Mouse (Mus musculus) forebrain, embryonic 11.5 days (tissue): ENCODE measurements around the gene Fgr. TPM values are rescaled to one million over a fixed set of nuclear protein-coding genes. Genes with fewer than 3 reads are reported as not detected.
A peak's percentile ranks its signal among the peaks of the same experiment; 100 is the strongest.

ENCODE experiments used
- ATAC-seq: fragments of 200-750 bp; cut with Nextera tagmentation; replicated peaks from 2 replicates; pipeline ENCODE4 v1.8.0; 2017; ENCODE audit warnings: moderate TSS enrichment; ENCODE audit not compliant: low FRiP score
- DNase-seq: peaks from one replicate; pipeline ENCODE4 v3.0.0-alpha.2; 2017; ENCODE audit warnings: low spot score
- H3K27ac ChIP-seq: fragments of 300-500 bp; sonication (generic); 2 replicates; pipeline ENCODE4 v1.5.1; 2014; ENCODE audit warnings: low read depth, low read length
- H3K27me3 ChIP-seq: fragments of 300-500 bp; sonication (generic); 2 replicates; pipeline ENCODE4 v1.6.1; 2014; ENCODE audit warnings: mild to moderate bottlenecking, low read length, mixed read lengths; ENCODE audit not compliant: control insufficient read depth, insufficient read depth
- H3K36me3 ChIP-seq: fragments of 300-500 bp; sonication (generic); 2 replicates; pipeline ENCODE4 v1.6.1; 2014; ENCODE audit warnings: mild to moderate bottlenecking, low read length, moderate library complexity, mixed read lengths; ENCODE audit not compliant: control insufficient read depth, insufficient read depth
- H3K4me1 ChIP-seq: fragments of 300-500 bp; sonication (generic); replicated peaks from 2 replicates; pipeline ENCODE4 v1.6.1; 2014; ENCODE audit warnings: low read length, mixed read lengths; ENCODE audit not compliant: control insufficient read depth, insufficient read depth
- H3K4me2 ChIP-seq: fragments of 300-500 bp; sonication (generic); 2 replicates; pipeline ENCODE4 v1.6.1; 2014; ENCODE audit warnings: low read depth, mild to moderate bottlenecking, low read length, moderate library complexity, mixed read lengths; ENCODE audit not compliant: severe bottlenecking
- H3K4me3 ChIP-seq: fragments of 300-500 bp; sonication (generic); 2 replicates; pipeline ENCODE4 v1.5.1; 2014; ENCODE audit warnings: low read depth, low read length
- H3K9ac ChIP-seq: fragments of 300-500 bp; sonication (generic); 2 replicates; pipeline ENCODE4 v1.6.1; 2014; ENCODE audit warnings: low read length
- H3K9me3 ChIP-seq: fragments of 300-500 bp; sonication (generic); 2 replicates; pipeline ENCODE4 v1.6.1; 2016; ENCODE audit warnings: low read length, mixed read lengths; ENCODE audit not compliant: control insufficient read depth
- WGBS: fragments of 180-500 bp; shearing (Covaris S2); extraction: QIAGEN DNeasy Blood & Tissue Kit; methylation state at CpG from one replicate; pipeline ENCODE4 v1.1.7; 2014; 5-methylcytosine and 5-hydroxymethylcytosine counted together
- polyA plus RNA-seq: library from polyadenylated mRNA; unstranded; fragments of >200 nt; fragmentation: Nextera tagmentation; extraction: Ambion mirVana; gene quantifications from 2 replicates; pipeline ENCODE4 v1.2.1, GENCODE M21; 2014

The Fgr gene
- polyA plus RNA-seq, 1 experiment from 2014 or later: not detected

- H3K4me2 ChIP-seq: peak overlapping the region; percentile 26; the same call in 1 of the 2 replicates
- H3K36me3 ChIP-seq: no peaks in the 10 kb centered on the region
- no peaks in the 10 kb centered on the region for H3K9me3 ChIP-seq
- H3K27ac ChIP-seq: 0 out of 2 replicates have a peak overlapping the region, but pooled peaks have one; percentile 42
- no peaks in the 10 kb centered on the region for H3K27me3 ChIP-seq
- ATAC-seq (no peak), DNase-seq (no peak)
- 23% methylated on average over 5 of the region's 6 CpGs for WGBS
- no peak overlapping the region for H3K9ac ChIP-seq
- peaks cover 47% of the 10 kb centered on the region for H3K4me1 ChIP-seq
- H3K4me3 ChIP-seq: no peak overlapping the region
Measured at GRCm38 (mm10) chr4:133020721-133021120, 46.8 kb downstream of the Fgr start.

GRCm38 (mm10) chr4:133021181-133021671 is 47.3 kb downstream of the Fgr start:
- peak overlapping the region; percentile 26; the same call in 1 of the 2 replicates for H3K4me2 ChIP-seq
- H3K9ac ChIP-seq: no peak overlapping the region
- H3K27ac ChIP-seq: 0 out of 2 replicates have a peak overlapping the region, but pooled peaks have one; percentile 42
- ATAC-seq (no peak), DNase-seq (no peak)
- no peaks in the 10 kb centered on the region for H3K9me3 ChIP-seq
- 2% methylated on average over 9 of the region's 9 CpGs for WGBS
- H3K36me3 ChIP-seq: no peaks in the 10 kb centered on the region
- H3K27me3 ChIP-seq: no peaks in the 10 kb centered on the region
- peaks cover 47% of the 10 kb centered on the region for H3K4me1 ChIP-seq
- no peak overlapping the region for H3K4me3 ChIP-seq

- WGBS: 6% methylated on average over 14 of the region's 14 CpGs
- Histone ChIP-seq H3K27me3 (no peaks in the 10 kb centered on the region), H3K36me3 (no peaks in the 10 kb centered on the region), H3K4me2 (peak overlapping the region; percentile 56), H3K9me3 (no peaks in the 10 kb centered on the region), H3K4me3 (peak overlapping the region; percentile 7; the same call in 1 of the 2 replicates), H3K9ac (peak overlapping the region; percentile 35), H3K4me1 (peaks cover 39% of the 10 kb centered on the region), H3K27ac (peak overlapping the region; percentile 44; the same call in 1 of the 2 replicates)
- ATAC-seq (peak; percentile 42), DNase-seq (peak; percentile 79)
Measured at GRCm38 (mm10) chr4:133022217-133022616, 48.3 kb downstream of the Fgr start.

GRCm38 (mm10) chr4:133022954-133023635 is 49.2 kb downstream of the Fgr start:
- 31% methylated on average over 14 of the region's 14 CpGs for WGBS
- Histone ChIP-seq H3K36me3 (no peaks in the 10 kb centered on the region), H3K4me1 (peaks cover 39% of the 10 kb centered on the region)

GRCm38 (mm10) chr4:133023636-133024035 is 49.7 kb downstream of the Fgr start:
- ATAC-seq (peak; percentile 17), DNase-seq (no peak)
- H3K27me3 ChIP-seq: no peaks in the 10 kb centered on the region
- H3K4me2 ChIP-seq: no peak overlapping the region
- no peak overlapping the region for H3K9ac ChIP-seq
- H3K9me3 ChIP-seq: no peaks in the 10 kb centered on the region
- peaks cover 39% of the 10 kb centered on the region for H3K4me1 ChIP-seq
- WGBS: 70% methylated on average over 6 of the region's 6 CpGs
- H3K27ac ChIP-seq: no peak overlapping the region
- no peak overlapping the region for H3K4me3 ChIP-seq
- H3K36me3 ChIP-seq: no peaks in the 10 kb centered on the region

More at GRCm38 (mm10) chr4:133022954-133023635, 49.2 kb downstream of the Fgr start:
- Histone ChIP-seq H3K9ac (no peak overlapping the region), H3K27me3 (no peaks in the 10 kb centered on the region), H3K9me3 (no peaks in the 10 kb centered on the region), H3K4me3 (no peak overlapping the region), H3K4me2 (peak overlapping the region; percentile 56; the same call in 1 of the 2 replicates), H3K27ac (no peak overlapping the region; the same call in 1 of the 2 replicates)
- ATAC-seq (peak; percentile 59), DNase-seq (peak; percentile 77)

GRCm38 (mm10) chr4:133024404-133024803 is 50.5 kb downstream of the Fgr start:
- H3K4me3 ChIP-seq: no peak overlapping the region
- H3K27me3 ChIP-seq: no peaks in the 10 kb centered on the region
- H3K9ac ChIP-seq: no peak overlapping the region
- no peaks in the 10 kb centered on the region for H3K36me3 ChIP-seq
- no peak overlapping the region for H3K4me2 ChIP-seq
- H3K4me1 ChIP-seq: peaks cover 39% of the 10 kb centered on the region
- 37% methylated on average over 3 of the region's 4 CpGs for WGBS
- H3K9me3 ChIP-seq: no peaks in the 10 kb centered on the region
- ATAC-seq (no peak), DNase-seq (no peak)
- H3K27ac ChIP-seq: no peak overlapping the region

GRCm38 (mm10) chr4:133024969-133025685 is 51.2 kb downstream of the Fgr start:
- DNase-seq (no peak), ATAC-seq (no peak)
- Histone ChIP-seq H3K9ac (no peak overlapping the region; the same call in 1 of the 2 replicates), H3K4me3 (no peak overlapping the region), H3K27ac (no peak overlapping the region), H3K4me1 (peaks cover 39% of the 10 kb centered on the region), H3K4me2 (no peak overlapping the region), H3K9me3 (no peaks in the 10 kb centered on the region), H3K36me3 (no peaks in the 10 kb centered on the region), H3K27me3 (no peaks in the 10 kb centered on the region)
- WGBS: 22% methylated on average over 8 of the region's 10 CpGs

- no peak for DNase-seq
- Histone ChIP-seq H3K27me3 (no peaks in the 10 kb centered on the region), H3K4me1 (peaks cover 34% of the 10 kb centered on the region), H3K9me3 (no peaks in the 10 kb centered on the region), H3K36me3 (no peaks in the 10 kb centered on the region), H3K4me3 (no peak overlapping the region), H3K4me2 (no peak overlapping the region), H3K27ac (no peak overlapping the region), H3K9ac (no peak overlapping the region)
- ATAC-seq: no peak
- WGBS: 76% methylated on average over 10 of the region's 10 CpGs
Measured at GRCm38 (mm10) chr4:133026272-133026671, 52.4 kb downstream of the Fgr start.
